Mouse (Mus musculus): ENCODE data around the gene Ctf2.
A peak's percentile ranks its signal among the peaks of the same experiment; 100 is the strongest.

The Ctf2 gene

DNA sequence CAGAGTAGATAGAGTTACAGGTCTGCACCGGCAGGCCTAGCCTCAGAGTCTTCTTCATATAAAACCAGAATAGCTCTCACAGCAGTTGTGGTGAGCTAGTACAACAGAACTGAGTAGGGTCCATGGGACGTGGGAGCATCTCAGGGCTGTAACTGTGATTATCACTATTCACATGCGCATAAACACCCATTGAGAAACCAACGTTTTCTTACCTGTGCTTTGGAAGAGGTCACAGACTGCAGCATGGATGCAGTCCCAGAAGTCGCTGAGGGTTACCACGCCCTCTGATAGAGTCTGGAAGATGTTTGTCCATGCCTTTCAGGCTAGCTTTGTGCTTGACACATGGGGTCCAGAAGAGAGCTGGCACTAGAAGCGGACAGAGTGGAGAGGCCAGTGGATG, 21.8 kb upstream of the Ctf2 start:
- DNase-seq: no peak

DNA sequence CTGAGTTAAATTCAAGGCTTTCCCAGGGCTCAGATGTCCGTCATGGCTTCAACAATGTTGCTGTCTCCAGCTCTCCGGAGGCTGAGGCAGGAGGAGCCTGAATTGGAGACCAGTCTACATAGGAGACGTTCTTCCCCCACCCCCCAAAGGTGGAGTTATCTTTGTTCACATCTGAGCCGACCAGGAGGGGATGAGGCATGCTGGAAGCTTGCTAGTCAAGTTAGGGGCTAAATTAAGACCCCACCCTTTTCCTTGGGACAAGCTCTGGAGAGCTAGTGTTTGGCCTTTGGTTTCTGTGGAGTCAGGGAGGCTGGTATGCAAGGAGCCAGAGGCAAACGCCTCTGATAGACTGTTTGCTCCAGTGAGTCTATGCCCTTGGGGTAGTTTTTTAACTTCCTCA, 21.2 kb upstream of the Ctf2 start:
- DNase-seq: no peak

DNA sequence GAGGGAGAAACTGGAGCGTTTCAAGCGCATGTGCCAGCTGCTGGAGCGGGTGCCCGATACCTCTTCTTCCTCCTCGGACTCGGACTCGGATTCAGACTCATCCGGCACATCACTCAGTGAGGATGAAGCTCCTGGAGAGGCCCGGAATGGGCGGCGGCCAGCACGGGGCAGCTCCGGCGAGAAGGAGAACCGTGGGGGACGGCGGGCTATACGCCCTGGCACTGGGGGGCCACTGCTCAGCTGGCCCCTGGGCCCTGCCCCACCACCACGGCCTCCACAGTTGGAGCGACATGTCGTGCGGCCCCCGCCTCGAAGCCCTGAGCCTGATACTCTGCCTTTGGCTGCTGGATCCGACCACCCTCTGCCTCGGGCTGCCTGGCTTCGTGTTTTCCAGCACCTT, 20.1 kb upstream of the Ctf2 start:
- no peak for DNase-seq

DNA sequence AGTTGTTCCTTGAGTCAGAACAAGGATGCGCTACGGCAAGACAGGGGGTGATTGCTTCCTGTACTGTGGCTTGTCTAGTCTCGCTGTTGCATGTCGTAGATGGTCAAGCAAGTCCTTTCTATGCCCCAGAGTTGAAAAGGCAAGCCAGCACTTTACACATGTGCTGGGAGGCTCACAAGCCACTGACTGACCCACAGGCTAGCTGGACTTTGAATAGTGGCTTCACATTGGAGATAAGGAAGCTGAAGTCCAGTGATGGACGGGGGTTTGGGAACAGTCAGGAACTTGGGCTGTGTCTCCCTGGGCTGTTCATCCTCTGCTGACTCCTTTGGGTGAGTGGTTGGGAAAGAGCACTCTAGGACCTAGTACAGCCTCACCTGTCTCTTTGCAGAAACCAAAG, 19.7 kb upstream of the Ctf2 start:
- DNase-seq: no peak

DNA sequence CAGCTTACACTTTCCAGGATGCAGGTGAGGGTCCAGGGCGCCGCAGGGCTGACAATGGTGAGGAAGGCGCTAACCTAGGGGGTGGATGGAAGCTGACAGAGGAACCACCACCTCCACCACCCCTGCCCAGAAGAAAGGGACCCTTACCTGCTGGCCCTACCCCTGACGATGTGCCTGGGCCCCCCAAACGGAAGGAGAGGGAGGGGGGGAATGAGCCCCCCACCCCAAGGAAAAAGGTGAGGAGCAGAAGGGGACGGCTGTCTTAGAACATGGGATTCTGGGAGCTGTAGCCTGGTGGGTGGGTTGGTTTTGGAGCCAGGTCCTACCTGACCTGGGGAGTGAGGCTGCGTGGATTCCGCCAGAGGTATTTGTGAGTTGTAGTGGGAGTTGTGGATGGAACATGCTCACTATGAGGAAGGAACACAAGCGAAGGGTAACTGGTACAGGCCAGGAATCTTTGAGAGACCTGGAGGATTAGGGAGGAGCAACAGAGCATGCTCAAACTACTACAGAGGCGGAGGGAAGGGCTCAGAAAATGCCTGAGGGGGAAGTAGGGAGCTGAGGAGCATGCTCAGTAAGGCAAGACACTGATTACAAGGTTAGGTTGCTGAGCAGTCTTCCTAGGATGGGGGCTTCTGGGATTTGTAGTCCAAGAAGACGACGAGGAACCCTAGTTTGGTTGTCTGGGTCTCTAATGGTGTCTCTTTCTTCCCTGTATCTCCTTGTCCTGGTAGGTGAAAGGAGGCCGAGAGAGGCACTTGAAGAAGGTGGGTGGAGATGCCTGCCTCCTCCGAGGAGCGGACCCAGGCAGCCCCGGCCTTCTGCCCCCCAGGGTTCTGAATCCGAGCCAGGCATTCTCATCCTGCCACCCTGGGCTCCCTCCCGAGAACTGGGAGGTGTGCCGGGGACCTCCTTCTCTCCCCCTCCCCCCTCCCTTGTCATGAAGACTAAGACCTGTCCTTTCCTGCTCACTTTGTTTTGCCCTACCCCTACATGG, 18.5 kb upstream of the Ctf2 start:
- DNase-seq: no peak

DNA sequence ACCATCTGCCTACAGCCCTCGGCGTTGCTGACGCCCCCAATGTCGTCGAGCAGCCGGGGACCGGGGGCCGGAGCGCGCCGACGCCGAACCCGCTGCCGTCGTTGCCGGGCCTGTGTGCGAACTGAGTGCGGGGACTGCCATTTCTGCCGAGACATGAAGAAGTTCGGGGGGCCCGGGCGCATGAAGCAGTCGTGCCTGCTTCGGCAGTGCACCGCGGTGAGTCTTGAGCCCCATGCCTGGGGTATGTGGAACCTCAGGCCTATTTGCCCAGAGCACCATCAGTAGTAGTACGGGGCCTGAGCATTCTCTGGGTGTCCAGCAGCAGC, 16.2 kb upstream of the Ctf2 start:
- DNase-seq: no peak

DNA sequence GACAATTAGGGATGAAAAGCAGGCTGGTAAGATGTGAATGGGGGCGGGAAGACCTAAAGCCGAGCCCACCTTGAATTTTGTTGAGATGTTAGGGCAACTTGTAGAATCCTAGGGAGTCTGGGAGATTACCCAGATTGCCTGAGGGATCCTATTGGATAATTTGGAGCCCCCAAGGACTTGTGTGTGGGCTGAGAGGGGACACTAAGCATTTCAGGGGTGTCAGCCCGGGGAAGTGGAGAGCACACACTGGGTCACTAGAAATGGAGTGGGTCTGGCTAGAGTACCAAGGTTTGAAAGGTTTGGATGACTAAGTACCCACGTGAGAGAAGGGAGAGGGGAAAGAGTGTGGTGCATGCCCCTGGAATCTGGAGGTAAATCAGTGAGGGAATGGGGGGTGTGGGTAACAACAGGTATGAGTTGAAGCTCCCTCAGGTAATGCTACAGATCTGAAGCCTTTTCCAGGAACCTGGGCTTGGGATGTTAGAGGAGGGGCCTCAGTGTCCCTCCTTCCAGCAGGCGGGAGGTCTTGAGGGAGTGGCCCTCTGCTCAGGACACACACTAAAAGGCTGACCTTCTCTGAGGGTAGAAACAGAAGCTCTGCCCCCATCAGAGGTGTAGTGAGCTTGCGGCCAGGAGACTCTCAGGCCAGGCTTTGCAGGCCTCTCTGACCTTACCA, 15.7 kb upstream of the Ctf2 start:
- DNase-seq: no peak

DNA sequence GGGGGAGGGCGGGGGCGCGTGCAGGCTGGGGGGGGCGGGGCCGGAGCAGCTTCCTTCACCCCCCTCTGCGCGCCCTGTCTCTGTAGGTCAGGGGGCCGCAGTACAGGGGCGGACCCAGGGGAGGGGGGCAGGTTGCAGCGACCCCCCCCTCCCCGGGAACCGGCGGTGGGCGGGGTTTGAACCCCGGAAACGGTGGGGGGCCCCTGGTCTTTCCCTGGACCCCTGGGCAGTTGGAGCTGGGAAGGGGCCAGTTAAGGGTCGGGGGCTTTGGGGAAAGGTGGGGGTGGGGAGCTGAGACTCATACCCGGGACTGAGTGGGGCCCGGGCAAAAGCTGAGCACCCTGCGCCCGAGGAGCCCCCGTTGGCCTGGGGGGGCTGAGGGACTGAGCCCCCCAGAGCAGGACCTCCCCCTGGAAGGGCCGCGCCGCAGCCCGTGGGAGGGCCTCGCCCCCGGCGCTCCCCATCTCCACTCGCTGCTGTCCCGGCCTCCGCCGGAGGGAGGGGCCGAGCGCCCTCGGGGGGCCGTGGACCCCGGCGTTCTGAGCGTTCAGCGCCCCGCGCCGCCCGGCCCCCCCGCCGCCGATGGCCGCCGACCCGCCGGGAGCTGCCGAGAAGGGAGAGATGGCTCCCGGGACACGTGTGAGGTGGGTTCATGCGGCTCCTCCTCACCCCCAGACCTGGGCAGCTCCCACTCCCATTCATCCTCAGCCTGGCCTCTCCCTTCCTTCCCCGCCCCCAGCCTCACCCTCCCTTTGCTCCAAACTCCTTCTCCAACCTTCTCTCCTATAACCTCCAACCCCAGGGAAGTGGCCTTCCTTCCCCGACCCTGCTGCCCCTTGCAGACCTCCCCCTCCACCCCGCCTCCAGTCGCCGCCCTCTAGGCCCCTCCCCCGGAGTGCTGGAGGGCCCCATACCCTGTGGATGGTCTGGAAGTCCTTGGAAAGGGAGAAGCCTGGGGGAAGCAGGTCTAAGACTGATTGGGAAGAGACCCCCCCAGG, 14.8 kb upstream of the Ctf2 start:
- DNase-seq: peak; percentile 55

DNA sequence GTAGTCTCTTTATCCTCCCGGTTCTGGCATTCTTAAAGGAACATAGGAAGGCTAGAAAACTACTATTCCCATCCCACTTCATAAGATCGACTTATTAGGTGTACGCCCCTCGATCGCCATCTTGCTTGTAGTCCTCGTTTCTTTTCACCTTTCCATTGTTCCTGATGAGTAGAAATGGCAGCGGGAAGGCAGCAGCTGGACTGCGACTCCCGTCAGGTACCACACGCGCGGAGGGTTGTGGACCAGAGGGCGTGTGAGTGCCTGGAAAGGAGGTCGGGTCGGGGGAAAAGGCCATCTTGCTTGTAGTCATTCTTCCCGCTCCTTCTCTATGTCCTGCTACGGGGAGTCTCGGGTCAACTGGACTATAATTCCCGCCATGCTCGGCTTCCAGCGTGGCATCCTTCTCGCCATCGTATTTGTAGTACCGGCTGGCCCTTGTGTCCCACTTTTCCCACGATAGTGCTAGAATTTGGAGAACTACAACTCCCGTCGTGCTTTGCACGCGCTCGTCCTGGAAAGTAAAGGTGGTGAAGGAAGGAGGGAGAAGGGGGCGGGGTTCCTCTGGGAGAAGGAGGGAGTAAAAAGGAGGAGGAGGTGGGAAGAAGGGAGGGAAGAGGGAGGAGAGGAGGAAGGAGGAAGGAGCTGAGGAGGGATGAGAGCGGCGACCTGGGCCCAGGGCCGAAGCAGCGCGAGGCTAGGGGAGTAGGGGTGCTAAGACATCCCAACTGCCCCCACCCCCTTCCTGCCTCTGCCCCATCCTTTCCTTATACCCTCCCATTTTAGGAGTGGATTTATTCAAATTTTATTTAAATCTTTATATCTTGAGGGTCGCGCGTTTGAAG, 13.9 kb upstream of the Ctf2 start:
- DNase-seq: peak; percentile 87

DNA sequence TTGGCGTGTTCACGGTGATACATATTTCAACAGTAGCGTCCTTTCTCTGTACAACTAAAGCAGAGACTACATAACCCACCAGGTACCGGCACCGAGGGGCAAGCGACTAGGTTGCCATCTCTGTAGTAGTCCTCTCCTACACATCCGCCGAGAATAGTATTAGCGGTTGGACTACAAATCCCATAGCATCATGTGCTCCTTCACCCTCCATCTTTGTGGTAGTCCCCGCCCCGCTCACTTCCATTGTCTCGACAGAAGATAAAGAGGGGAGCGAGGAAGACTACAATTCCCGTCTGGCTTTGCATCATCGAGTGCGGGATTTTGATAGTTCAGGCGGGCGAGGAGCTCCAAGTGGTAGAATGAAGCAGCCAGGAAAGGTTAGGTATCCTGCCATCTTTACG, 13.3 kb upstream of the Ctf2 start:
- peak; percentile 81 for DNase-seq

DNA sequence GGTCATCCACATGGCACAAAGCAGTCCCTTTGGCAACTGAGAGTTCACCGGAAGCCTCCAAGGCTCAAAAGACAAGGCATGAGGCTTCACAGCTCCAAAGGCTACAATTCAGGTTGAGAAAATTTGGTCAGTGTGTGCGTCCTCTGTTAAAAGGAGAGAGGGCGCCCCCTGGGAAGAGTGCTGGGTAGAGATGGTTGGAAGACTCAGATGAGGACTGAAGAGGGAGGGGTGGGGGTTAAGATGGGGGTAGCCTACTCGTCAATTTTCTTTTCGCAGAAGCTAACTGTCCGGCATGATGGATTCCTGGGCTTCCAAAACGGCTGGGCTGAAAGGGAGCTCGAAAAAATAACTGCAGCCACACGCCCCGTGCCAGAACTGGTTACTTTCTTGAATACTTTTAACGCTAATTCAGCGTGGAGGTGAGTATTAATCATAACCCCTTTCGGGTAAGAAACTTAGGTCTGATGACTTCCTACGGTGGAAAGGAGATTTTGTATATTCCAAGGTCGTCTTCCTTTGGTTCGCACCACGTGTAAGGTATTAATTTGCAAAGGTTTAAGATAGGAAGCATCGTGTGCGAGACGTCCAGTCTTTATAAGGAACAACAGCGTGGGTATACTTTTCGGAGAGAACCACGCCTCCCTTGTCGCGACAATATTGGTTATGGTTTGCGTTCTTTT, 12.5 kb upstream of the Ctf2 start, which contains the start of gene Fbxl19:
Fbxl19 (plus strand) TSS at position 178 of the 680 bp plus-strand sequence.
- DNase-seq: peak; percentile 83

DNA sequence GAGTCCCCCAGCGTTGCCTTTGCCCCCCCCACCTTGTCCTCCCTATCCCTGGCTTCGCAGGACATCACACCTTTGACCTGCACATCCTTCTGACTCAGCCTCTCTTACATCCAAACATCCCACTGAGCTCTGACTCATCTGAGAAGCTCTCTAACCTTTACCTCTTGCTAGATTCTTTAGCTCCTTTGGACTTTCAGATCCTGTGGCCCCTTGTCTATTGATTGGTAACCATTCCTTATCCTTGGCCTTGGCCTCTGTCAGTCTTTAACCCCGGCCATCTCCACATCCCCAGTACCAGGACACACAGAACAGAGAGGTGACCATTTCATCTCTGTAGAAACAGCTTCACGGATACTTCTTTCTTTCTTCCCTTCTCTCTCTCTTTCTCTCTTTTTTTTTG, 1.8 kb downstream of the Ctf2 start:
- DNase-seq: no peak

DNA sequence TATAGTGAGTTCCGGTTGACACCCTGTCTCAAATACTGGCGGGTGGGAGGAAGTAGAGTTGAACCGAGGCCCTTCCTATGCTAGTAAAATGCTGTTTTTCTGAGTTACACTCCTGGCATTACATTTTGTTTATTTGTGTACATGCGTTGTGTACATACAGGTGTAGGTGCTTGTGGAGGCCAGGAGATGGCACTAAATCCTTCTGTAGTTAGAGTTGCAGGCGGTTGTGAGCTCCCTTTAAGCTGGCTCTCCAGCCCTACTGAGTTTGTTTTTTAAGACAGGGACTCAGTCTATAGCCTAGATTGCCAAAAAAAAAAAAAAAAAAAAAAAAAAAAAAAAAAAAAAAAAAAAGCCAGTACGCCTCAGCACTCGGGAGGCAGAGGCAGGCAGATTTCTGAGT, 4.1 kb downstream of the Ctf2 start:
- DNase-seq: no peak

DNA sequence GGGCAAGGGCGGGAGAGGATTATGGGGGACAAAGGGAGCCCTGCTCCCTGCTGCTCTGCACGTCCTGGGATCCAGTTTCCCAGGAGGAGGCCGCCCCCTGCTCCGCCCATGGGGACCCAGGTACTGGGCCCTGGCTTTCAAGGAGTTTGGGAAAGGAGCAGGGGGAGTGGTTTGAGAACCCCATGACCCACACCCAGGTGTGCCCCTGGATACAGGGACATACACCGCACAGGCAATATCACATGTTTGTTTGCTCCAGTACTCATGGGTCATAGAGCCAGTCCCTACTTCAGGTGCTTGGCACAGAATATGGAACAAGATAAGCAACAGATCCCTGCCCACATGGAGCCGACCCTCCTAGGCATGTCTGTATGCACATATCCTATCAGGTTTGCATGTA, 6.0 kb downstream of the Ctf2 start:
- DNase-seq: no peak

DNA sequence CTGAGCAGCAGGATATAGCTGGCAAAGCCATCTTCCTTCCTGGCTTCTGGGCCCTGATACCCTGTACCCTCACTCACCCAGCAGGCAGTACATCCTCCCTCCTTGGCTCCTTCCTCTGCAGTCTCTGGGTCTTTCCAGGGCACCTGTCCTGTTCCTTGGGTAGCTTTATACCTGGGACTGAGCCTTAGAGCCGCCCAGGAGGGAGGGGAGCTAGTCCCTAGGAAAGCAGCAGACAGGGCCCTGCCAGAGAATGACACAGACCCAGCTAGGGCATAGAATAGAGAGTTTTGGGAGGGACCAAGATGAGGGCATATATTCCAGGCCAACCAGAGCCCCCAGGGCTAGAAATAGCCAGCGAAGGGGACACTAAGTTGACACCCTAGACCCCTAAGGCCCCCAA, 6.5 kb downstream of the Ctf2 start:
- no peak for DNase-seq

DNA sequence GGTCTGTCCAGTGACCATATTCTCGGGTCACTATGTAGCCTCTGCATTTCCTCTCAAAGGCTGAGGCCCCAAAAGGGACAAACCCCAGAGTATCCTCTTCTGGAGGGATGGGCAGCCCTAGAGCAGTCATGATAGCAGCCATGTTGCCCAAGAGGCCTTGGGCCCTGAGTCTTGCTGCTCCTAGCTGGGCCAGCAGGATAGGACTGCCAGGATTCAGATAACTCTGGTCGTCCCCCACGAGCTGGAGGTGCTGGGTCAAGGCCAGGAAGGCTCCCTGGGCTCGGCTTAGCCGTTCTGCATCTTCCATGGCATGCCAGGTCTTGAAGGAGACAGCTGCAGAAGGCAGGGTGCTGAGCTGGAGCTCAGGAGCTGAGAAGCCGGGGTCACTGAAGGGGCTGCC, 12.7 kb downstream of the Ctf2 start:
- DNase-seq: no peak

DNA sequence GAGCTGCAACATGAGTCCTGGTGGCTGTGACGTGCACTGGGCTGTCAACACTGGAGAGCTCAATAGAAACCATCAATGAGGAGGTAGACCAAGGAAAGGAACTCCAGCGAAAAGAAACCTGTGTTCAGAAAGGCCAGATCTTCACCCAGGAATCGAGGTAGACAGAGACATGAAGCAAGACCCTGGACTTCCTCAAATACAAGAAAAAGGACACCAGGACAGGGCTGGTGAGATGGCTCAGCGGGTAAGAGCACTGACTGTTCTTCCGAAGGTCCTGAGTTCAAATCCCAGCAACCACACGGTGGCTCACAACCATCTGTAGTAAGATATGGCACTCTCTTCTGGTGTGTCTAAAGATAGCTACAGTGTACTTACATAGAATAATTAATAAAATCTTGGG, 13.6 kb downstream of the Ctf2 start:
- DNase-seq: no peak

DNA sequence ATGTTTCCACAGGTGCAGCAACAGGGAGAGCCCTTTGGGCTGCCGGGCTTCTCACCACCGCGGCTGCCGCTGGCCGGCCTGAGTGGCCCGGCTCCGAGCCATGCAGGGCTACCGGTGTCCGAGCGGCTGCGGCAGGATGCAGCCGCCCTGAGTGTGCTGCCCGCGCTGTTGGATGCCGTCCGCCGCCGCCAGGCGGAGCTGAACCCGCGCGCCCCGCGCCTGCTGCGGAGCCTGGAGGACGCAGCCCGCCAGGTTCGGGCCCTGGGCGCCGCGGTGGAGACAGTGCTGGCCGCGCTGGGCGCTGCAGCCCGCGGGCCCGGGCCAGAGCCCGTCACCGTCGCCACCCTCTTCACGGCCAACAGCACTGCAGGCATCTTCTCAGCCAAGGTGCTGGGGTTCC, 15.0 kb downstream of the Ctf2 start:
- DNase-seq: peak; percentile 65

DNA sequence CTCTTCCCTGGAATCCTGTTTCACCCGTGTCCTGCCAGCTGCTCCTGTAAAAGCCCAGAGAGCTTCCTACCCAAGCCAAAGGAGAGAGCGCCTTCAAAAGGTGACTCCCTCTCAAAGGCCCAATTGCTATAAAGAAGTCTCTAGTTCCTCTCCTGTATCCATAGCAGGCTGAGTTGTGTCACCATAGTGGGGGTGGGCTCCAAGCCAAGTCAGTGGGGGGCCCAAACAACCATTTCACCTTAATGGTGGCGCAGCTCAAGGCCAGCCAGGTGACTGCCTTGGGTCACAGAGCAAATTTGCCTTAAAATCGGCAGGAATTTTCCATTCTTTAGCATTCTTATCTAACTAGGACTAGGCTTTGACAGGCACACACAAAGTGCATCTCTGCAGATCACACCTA, 17.1 kb downstream of the Ctf2 start:
- DNase-seq: no peak

DNA sequence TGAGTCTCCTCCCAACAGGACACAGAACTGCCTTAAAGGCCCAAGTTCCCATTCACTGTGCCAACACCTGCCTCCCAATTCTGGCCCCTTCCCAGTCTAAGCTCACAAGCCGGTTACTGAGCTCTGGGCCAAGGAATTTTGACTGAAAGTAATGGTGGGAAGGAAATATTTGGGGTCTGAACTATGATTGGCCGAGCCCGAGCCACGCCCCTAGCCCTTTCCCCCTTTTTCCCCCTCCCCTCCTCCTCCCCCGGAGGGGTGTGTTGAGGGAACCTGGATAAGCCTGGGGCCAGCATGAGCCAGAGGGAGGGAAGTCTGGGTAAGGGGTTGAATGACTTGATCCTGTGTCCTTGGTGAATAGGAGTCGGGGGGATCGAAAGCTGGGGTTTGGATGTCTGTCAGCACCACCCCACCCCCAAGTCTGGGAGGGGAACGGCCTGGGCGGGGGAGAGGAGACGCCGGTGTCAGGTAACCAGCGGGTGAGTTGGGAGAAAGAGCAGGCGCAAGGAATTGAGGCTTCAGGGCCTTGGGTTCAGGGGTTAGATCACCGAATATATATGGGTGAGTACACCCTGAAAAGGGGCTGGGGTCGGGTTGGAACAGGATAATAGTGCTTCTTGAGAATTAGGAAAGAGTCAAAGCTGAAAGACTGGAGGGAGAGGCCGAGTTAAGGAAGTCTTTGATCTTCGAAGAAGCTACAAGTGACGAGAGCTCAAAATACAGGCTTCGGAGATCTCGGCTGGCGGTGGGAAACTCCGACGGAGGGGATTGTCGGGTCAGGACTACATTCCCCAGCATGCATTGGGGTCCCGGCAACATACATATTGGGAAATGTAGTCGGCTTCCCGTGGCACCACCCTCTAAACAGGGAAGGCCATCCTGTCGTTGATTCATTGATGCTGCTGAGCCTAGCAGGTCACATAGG, 19.2 kb downstream of the Ctf2 start, which contains the start of gene Ctf1:
Ctf1 (plus strand) TSS at position 276 of the 925 bp plus-strand sequence.
- DNase-seq: peak; percentile 77
